In genomic region chr1:20513364-20514084, GRCm38 (mm10) we compare ENCODE assay signal across 9 mouse cellular contexts.
DNase-seq lines count a peak whose midpoint lies in the region; ATAC-seq and TF ChIP-seq lines count a peak whose summit lies in the region.
"Had no signal": no experiment of that assay in that cellular context is flagged by ENCODE, and none has a peak within 500 bp of the region (broad histone marks: within the 10 kb centered on the region; RNA-seq: fewer than 3 reads in every experiment).

No protein-coding gene starts in this region.

- H3K36me3 ChIP-seq in lung, postnatal 0 days (ENCODE audit: insufficient read depth, low read length): no peaks in the 10 kb centered on the region
- H3K36me3 ChIP-seq: heart, embryonic 15.5 days had no signal

- H3K9ac ChIP-seq in lung, postnatal 0 days (replicated peaks; ENCODE audit: low read depth): no peak overlapping the region
- H3K9ac ChIP-seq: heart, embryonic 15.5 days had no signal

- H3K27me3 ChIP-seq in lung, postnatal 0 days (replicated peaks; ENCODE audit: insufficient read depth, low read length): no peaks in the 10 kb centered on the region
- H3K27me3 ChIP-seq: heart, embryonic 15.5 days had no signal

- H3K27ac ChIP-seq in lung, postnatal 0 days (ENCODE audit: low read length): no peak overlapping the region
- H3K27ac ChIP-seq: heart, embryonic 15.5 days had no signal

- peak; percentile 24 for DNase-seq in urinary bladder, postnatal 14 days (ENCODE audit: low spot score)
- DNase-seq in urinary bladder, postnatal 4 days (ENCODE audit: low spot score in 2 of 2): no peak
- peak; percentile 8 for DNase-seq in c-Kit-negative CD71-positive TER-119-positive erythroid progenitor cells, embryonic 14.5 days (ENCODE audit: low read depth, low spot score)
- DNase-seq in fibroblast of lung, adult 2 months (ENCODE audit: low read depth): peak; percentile 11
- peak; percentile 37 for DNase-seq in kidney, postnatal 14 days
- peak; percentile 51 for DNase-seq in lung, postnatal 0 days (ENCODE audit: low spot score)
- peak; percentile 72 to 83 for DNase-seq in right cerebral cortex, postnatal 10 days (ENCODE audit: low spot score in 2 of 2)

- no peak overlapping the region for H3K4me2 ChIP-seq in lung, postnatal 0 days (replicated peaks; ENCODE audit: low read depth, low read length)
- H3K4me2 ChIP-seq: heart, embryonic 15.5 days had no signal

- ATAC-seq in lung, postnatal 0 days: no peak
- ATAC-seq in inflammation-experienced regulatory T-cells, adult 6 months: no peak

- no peak for TF ChIP-seq EP300 in lung, postnatal 0 days (IDR thresholded peaks at IDR 0.05)

- H3K4me1 ChIP-seq in lung, postnatal 0 days (ENCODE audit: insufficient read depth, low read depth, low read length): no peaks in the 10 kb centered on the region
- H3K4me1 ChIP-seq: heart, embryonic 15.5 days had no signal

- peak; percentile 76 for TF ChIP-seq CTCF in lung, postnatal 0 days (IDR thresholded peaks at IDR 0.05)

- WGBS in lung, postnatal 0 days: 67% methylated on average over 7 of the region's 7 CpGs

- H3K4me3 ChIP-seq in lung, postnatal 0 days (ENCODE audit: low read depth, low read length): no peak overlapping the region
- H3K4me3 ChIP-seq: heart, embryonic 15.5 days had no signal

- H3K9me3 ChIP-seq in lung, postnatal 0 days (ENCODE audit: low read length): no peaks in the 10 kb centered on the region
- H3K9me3 ChIP-seq: heart, embryonic 15.5 days had no signal

Comparison
In these comparisons a context has a peak if more than half of its experiments do, and no peak if none do; other contexts are left out.
1. DNase-seq: peak in urinary bladder, postnatal 14 days (single experiment), c-Kit-negative CD71-positive TER-119-positive erythroid progenitor cells, embryonic 14.5 days (single experiment), fibroblast of lung, adult 2 months (single experiment), kidney, postnatal 14 days (single experiment), lung, postnatal 0 days (single experiment) and right cerebral cortex, postnatal 10 days (2 of 2); none in urinary bladder, postnatal 4 days (0 of 2).